Mouse (Mus musculus) midbrain, embryonic 10.5 days (tissue): Measurements from ENCODE around the gene Oprd1. TPM values are rescaled to one million over a fixed set of nuclear protein-coding genes. Genes with fewer than 3 reads are reported as not detected.
A peak's percentile ranks its signal among the peaks of the same experiment; 100 is the strongest.

Experiments used
- DNase-seq: peaks from one replicate; pipeline ENCODE4 v3.0.0-alpha.2; 2017; ENCODE audit warnings: low spot score
- H3K27ac ChIP-seq: fragments of 300-500 bp; sonication (generic); replicated peaks from 2 replicates; pipeline ENCODE4 v1.5.1; 2016; ENCODE audit warnings: mild to moderate bottlenecking
- H3K27me3 ChIP-seq: fragments of 300-500 bp; sonication (generic); 2 replicates; pipeline ENCODE4 v1.6.1; 2016; ENCODE audit warnings: low read depth, mild to moderate bottlenecking; ENCODE audit not compliant: poor library complexity, severe bottlenecking
- H3K36me3 ChIP-seq: fragments of 300-500 bp; sonication (generic); 2 replicates; pipeline ENCODE4 v1.6.1; 2016; ENCODE audit warnings: mild to moderate bottlenecking, moderate library complexity
- H3K4me1 ChIP-seq: fragments of 300-500 bp; sonication (generic); 2 replicates; pipeline ENCODE4 v1.6.1; 2016
- H3K4me3 ChIP-seq: fragments of 300-500 bp; sonication (generic); 2 replicates; pipeline ENCODE4 v1.5.1; 2016; ENCODE audit warnings: mild to moderate bottlenecking, moderate library complexity
- H3K9me3 ChIP-seq: fragments of 300-500 bp; sonication (generic); replicated peaks from 2 replicates; pipeline ENCODE4 v1.6.1; 2016; ENCODE audit warnings: mild to moderate bottlenecking
- WGBS: fragments of 180-500 bp; shearing (Covaris S2); methylation state at CpG from one replicate; pipeline ENCODE4 v1.1.7; 2016; 5-methylcytosine and 5-hydroxymethylcytosine counted together
- polyA plus RNA-seq: library from polyadenylated mRNA; unstranded; fragments of >200 nt; fragmentation: Nextera tagmentation; extraction: Ambion mirVana; gene quantifications from 2 replicates; pipeline ENCODE4 v1.2.1, GENCODE M21; 2016

The Oprd1 gene
- polyA plus RNA-seq, 1 experiment from 2014 or later = 0.07 TPM

GRCm38 (mm10) chr4:132165691-132166090, 21.4 kb upstream of the Oprd1 start:
- H3K9me3 ChIP-seq = no peaks in the 10 kb centered on the region
- H3K4me1 ChIP-seq = peaks cover 15% of the 10 kb centered on the region
- no peak overlapping the region for H3K4me3 ChIP-seq
- WGBS = 77% methylated on average over 14 of the region's 14 CpGs
- DNase-seq = no peak
- no peaks in the 10 kb centered on the region for H3K27me3 ChIP-seq
- H3K27ac ChIP-seq = no peak overlapping the region
- no peaks in the 10 kb centered on the region for H3K36me3 ChIP-seq

GRCm38 (mm10) chr4:132156941-132157622, 12.8 kb upstream of the Oprd1 start:
- Histone ChIP-seq H3K27ac (no peak overlapping the region), H3K36me3 (no peaks in the 10 kb centered on the region), H3K4me1 (peaks cover 17% of the 10 kb centered on the region), H3K27me3 (no peaks in the 10 kb centered on the region), H3K4me3 (no peak overlapping the region), H3K9me3 (no peaks in the 10 kb centered on the region)
- WGBS = 59% methylated on average over 12 of the region's 12 CpGs
- no peak for DNase-seq

GRCm38 (mm10) chr4:132154877-132155670, 10.8 kb upstream of the Oprd1 start:
- no peak for DNase-seq
- Histone ChIP-seq H3K4me3 (no peak overlapping the region), H3K27me3 (no peaks in the 10 kb centered on the region), H3K9me3 (no peaks in the 10 kb centered on the region), H3K27ac (no peak overlapping the region), H3K4me1 (peaks cover 17% of the 10 kb centered on the region), H3K36me3 (no peaks in the 10 kb centered on the region)
- WGBS = 15% methylated on average over 6 of the region's 6 CpGs

- WGBS = 75% methylated on average over 1 of the region's 1 CpGs
- no peak overlapping the region for H3K27ac ChIP-seq
- peaks cover 11% of the 10 kb centered on the region for H3K4me1 ChIP-seq
- no peak for DNase-seq
- H3K36me3 ChIP-seq = no peaks in the 10 kb centered on the region
- no peaks in the 10 kb centered on the region for H3K9me3 ChIP-seq
- peaks cover 4% of the 10 kb centered on the region; the same call in 1 of the 2 replicates for H3K27me3 ChIP-seq
- H3K4me3 ChIP-seq = no peak overlapping the region
Observed at GRCm38 (mm10) chr4:132151673-132152072, 7.4 kb upstream of the Oprd1 start.

GRCm38 (mm10) chr4:132146201-132146600, 1.9 kb upstream of the Oprd1 start:
- H3K4me3 ChIP-seq = no peak overlapping the region
- peaks cover 12% of the 10 kb centered on the region for H3K4me1 ChIP-seq
- H3K9me3 ChIP-seq = no peaks in the 10 kb centered on the region
- H3K36me3 ChIP-seq = no peaks in the 10 kb centered on the region
- DNase-seq = no peak
- WGBS = 71% methylated on average over 5 of the region's 5 CpGs
- H3K27me3 ChIP-seq = peaks cover 56% of the 10 kb centered on the region
- no peak overlapping the region for H3K27ac ChIP-seq

DNA sequence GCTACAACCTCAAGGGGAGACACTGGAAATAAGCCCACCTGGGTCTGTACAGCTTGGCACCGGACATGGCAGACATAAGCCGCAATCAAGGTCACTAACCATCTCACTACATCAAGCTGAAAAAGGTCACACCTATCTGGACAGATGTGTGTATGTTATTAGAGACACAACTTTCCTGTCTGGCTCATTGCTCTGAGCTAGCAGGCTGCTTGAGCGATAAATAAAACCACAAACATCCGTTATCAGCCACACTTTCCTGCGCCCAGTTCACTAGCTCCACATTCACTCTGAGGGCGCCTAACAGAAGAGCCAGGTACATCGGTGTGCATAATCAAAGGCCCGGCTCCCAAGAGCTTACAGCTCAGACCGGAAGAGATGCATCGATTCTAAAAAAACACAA, 806 bp upstream of the Oprd1 start:
- H3K9me3 ChIP-seq = no peaks in the 10 kb centered on the region
- no peak overlapping the region for H3K27ac ChIP-seq
- WGBS = 52% methylated on average over 10 of the region's 10 CpGs
- DNase-seq = no peak
- H3K4me1 ChIP-seq = peaks cover 12% of the 10 kb centered on the region
- H3K27me3 ChIP-seq = peaks cover 66% of the 10 kb centered on the region
- no peaks in the 10 kb centered on the region for H3K36me3 ChIP-seq
- peak overlapping the region; percentile 59; the same call in 1 of the 2 replicates for H3K4me3 ChIP-seq

DNA sequence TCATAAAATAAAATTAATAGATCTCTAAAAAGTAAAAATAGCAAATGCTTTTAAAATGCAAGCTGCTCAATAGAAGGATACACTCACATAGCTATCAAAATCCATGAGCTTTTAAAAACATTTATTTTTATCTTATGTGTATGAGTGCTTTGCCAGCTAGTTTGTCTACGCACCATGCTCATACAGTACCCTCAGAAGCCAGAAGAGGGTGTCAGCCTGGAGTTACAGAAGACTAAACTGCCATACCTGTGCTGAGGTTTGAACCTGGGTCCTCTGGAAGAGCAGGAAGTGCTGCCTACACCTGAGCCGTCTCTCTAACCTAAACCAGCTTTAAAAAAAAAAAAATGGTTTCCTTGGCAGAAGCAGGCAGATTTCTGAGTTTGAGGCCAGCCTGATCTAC, 5.6 kb downstream of the Oprd1 start:
- DNase-seq = no peak
- H3K4me3 ChIP-seq = no peak overlapping the region
- H3K9me3 ChIP-seq = no peaks in the 10 kb centered on the region
- H3K4me1 ChIP-seq = no peaks in the 10 kb centered on the region; the same call in 1 of the 2 replicates
- 89% methylated on average over 2 of the region's 2 CpGs for WGBS
- H3K27me3 ChIP-seq = peaks cover 34% of the 10 kb centered on the region
- no peak overlapping the region for H3K27ac ChIP-seq
- no peaks in the 10 kb centered on the region for H3K36me3 ChIP-seq

DNA sequence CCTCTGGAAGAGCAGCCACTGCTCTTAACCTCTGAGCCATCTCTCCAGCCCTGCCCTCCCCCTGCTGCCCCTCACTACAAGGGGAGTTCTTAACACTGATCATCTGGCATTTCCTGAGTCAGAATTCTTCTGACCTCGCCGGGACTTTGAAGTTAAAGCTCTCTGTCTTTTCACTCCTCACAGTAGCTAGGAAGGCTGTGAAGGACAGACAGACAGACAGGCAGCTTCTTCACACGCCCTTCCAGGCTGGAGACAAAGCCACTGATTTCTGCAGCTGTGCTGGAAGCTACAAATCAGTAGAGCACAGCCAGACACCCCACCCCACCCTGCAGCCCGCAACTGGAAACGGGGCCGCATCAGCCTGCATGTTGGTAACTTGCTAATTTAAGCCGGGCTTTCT, 7.3 kb downstream of the Oprd1 start:
- no peak overlapping the region for H3K27ac ChIP-seq
- 78% methylated on average over 7 of the region's 7 CpGs for WGBS
- H3K4me1 ChIP-seq = no peaks in the 10 kb centered on the region
- H3K9me3 ChIP-seq = no peaks in the 10 kb centered on the region
- H3K27me3 ChIP-seq = peaks cover 18% of the 10 kb centered on the region
- DNase-seq = no peak
- no peaks in the 10 kb centered on the region for H3K36me3 ChIP-seq
- H3K4me3 ChIP-seq = no peak overlapping the region

DNA sequence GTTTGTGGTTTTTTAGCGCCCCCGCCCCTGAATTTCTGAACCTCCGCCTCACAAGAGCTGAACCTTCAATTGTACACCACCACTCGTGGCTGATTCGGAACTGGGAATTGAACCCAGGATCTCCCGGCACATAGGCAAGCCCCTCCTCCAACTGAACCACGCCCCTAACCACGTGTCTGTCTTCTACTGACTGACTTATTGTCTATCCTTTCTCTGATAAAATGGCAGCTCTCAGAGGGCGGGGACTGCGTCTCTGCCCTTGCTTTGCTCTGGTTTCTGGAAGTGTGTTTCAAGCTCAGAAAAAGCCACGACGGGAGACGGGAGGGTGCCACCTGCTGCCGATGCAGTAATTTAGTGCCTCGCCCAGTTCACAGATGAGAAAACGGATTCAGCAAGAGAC, 10.4 kb downstream of the Oprd1 start:
- Histone ChIP-seq H3K36me3 (no peaks in the 10 kb centered on the region), H3K4me3 (no peak overlapping the region), H3K4me1 (peaks cover 10% of the 10 kb centered on the region), H3K9me3 (no peaks in the 10 kb centered on the region), H3K27ac (no peak overlapping the region), H3K27me3 (no peaks in the 10 kb centered on the region)
- DNase-seq = no peak
- 70% methylated on average over 16 of the region's 16 CpGs for WGBS

DNA sequence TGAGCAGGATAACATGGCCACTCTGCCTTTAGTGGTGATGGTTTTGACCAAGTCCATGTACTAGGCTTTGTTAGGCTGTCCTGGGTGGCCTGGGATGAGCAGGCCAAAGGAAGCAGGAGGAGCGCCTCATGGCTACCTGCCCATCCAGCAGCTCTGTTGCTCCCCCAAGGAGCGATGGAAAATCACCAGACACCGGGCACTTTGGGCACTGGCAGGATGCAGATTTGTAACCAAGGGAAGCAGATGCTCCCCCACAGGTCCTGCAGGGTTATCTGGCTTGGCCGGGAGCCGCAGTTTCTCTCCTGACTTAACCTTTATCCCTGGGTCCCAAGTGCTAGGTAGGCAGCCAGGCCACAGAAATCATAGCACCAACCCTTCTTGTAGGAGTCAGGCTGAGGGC, 10.9 kb downstream of the Oprd1 start:
- no peak for DNase-seq
- H3K4me1 ChIP-seq = peaks cover 15% of the 10 kb centered on the region
- H3K9me3 ChIP-seq = no peaks in the 10 kb centered on the region
- 96% methylated on average over 5 of the region's 5 CpGs for WGBS
- no peaks in the 10 kb centered on the region for H3K27me3 ChIP-seq
- H3K4me3 ChIP-seq = no peak overlapping the region
- H3K27ac ChIP-seq = no peak overlapping the region
- no peaks in the 10 kb centered on the region for H3K36me3 ChIP-seq

DNA sequence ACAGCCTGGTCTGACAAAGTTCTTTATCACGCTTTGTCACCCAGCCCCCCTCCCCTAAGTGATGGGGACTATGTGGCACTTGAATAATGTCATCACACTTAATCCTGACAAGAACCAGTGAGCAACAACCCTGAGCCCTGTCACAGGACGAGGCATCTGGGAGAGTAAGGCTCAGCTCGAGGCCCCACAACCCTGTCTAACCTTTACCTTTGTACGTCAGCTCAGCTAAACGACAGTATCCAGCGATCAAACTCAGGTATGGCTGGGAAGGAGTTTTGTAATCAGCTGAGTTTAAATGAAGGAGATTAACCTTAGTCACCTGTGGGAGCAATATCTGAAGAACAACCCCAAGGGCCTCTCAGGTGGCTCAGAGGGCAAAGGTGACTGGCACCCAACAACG, 12.0 kb downstream of the Oprd1 start:
- Histone ChIP-seq H3K36me3 (no peaks in the 10 kb centered on the region), H3K4me1 (peaks cover 15% of the 10 kb centered on the region), H3K4me3 (no peak overlapping the region), H3K27ac (no peak overlapping the region), H3K27me3 (no peaks in the 10 kb centered on the region), H3K9me3 (no peaks in the 10 kb centered on the region)
- WGBS = 86% methylated on average over 7 of the region's 7 CpGs
- DNase-seq = no peak

DNA sequence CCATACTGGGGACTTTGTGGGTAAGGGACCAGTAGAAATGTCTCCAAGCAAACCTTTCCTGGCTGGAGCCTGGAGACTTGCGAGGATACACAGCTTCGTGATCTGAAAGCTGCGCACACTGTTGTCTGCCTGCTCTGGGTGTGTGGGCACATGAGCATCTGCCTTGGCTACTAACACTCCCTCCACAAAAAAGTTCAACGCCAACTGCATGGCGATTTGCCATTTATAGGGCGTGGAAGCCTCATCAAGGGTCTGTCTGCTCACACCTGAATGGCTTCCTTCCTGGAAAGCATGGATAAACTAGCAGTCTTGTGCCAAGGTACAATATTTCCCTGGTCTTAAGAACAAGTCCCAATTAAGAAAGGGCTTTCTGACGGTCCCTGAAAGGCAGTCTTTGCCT, 12.5 kb downstream of the Oprd1 start:
- H3K27ac ChIP-seq = no peak overlapping the region
- WGBS = 91% methylated on average over 7 of the region's 7 CpGs
- no peak overlapping the region for H3K4me3 ChIP-seq
- no peaks in the 10 kb centered on the region for H3K27me3 ChIP-seq
- peaks cover 15% of the 10 kb centered on the region for H3K4me1 ChIP-seq
- H3K9me3 ChIP-seq = no peaks in the 10 kb centered on the region
- DNase-seq = no peak
- H3K36me3 ChIP-seq = no peaks in the 10 kb centered on the region

DNA sequence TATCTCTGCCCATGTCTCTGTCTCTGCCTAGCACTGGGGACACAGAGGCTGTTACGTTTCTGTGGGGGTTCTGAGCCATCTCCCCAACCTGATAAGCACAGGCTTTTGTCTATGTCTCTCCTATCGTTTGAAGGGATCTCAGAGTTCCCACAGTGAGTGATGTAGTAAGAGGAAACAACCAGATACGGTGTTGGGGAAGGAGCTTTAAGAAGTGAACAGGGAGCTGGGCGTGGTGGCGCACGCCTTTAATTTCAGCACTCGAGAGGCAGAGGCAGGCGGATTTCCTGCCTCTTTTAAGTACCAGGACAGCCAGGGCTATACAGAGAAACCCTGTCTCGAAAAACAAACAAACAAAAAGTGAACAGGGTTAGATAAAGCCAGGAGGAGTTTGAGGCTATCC, 13.2 kb downstream of the Oprd1 start:
- no peak for DNase-seq
- Histone ChIP-seq H3K27ac (no peak overlapping the region), H3K4me3 (no peak overlapping the region), H3K4me1 (peaks cover 15% of the 10 kb centered on the region), H3K27me3 (no peaks in the 10 kb centered on the region), H3K36me3 (no peaks in the 10 kb centered on the region), H3K9me3 (no peaks in the 10 kb centered on the region)
- 88% methylated on average over 9 of the region's 9 CpGs for WGBS
